Mouse (Mus musculus): ENCODE results near the gene Hmga1. TPM values are rescaled to one million over a fixed set of nuclear protein-coding genes. Genes with fewer than 3 reads are reported as not detected.
A peak's percentile ranks its signal among the peaks of the same experiment; 100 is the strongest.

The Hmga1 gene
- polyA plus RNA-seq (2016; fragmentation: Nextera tagmentation; extraction: Ambion mirVana), result 196 and 214 TPM in 2 replicates

- peaks cover 11% of the 10 kb centered on the region for H3K36me3 ChIP-seq
Measured at GRCm38 (mm10) chr17:27556315-27557011, at the start of gene Hmga1. TSS of gene Hmga1 (plus strand) at chr17:27556497.

GRCm38 (mm10) chr17:27506871-27507590, 49.3 kb upstream of the Hmga1 start:
- no peaks in the 10 kb centered on the region for H3K36me3 ChIP-seq
- H3K9me3 ChIP-seq, result no peaks in the 10 kb centered on the region
- no peak overlapping the region for H3K9ac ChIP-seq
- peaks cover 58% of the 10 kb centered on the region for H3K4me1 ChIP-seq
- peaks cover 34% of the 10 kb centered on the region for H3K27me3 ChIP-seq (replicated peaks)
- no peak overlapping the region for H3K4me2 ChIP-seq (replicated peaks)
- 85% methylated on average over 7 of the region's 7 CpGs for WGBS
- no peak overlapping the region for H3K4me3 ChIP-seq
- H3K27ac ChIP-seq, result no peak overlapping the region
- ATAC-seq (ENCODE audit: low FRiP score, low read depth), result no peak

More at GRCm38 (mm10) chr17:27556315-27557011, at the start of gene Hmga1:
- no peaks in the 10 kb centered on the region for H3K9me3 ChIP-seq
- under 1% methylated on average over 79 of the region's 79 CpGs for WGBS
- peaks cover 38% of the 10 kb centered on the region for H3K4me1 ChIP-seq
- peak; percentile 67 for ATAC-seq (ENCODE audit: low FRiP score, low read depth)
- peak within 1 kb of the TSS; percentile 95 for H3K9ac ChIP-seq
- H3K4me3 ChIP-seq, result peak within 1 kb of the TSS; percentile 91
- no peaks in the 10 kb centered on the region for H3K27me3 ChIP-seq (replicated peaks)
- peak within 1 kb of the TSS; percentile 95 for H3K27ac ChIP-seq
- H3K4me2 ChIP-seq (replicated peaks), result peak within 1 kb of the TSS; percentile 92

GRCm38 (mm10) chr17:27507591-27507945, 48.7 kb upstream of the Hmga1 start:
- H3K9ac ChIP-seq, result no peak overlapping the region
- no peak overlapping the region for H3K4me3 ChIP-seq
- WGBS, result 89% methylated on average over 7 of the region's 7 CpGs
- H3K36me3 ChIP-seq, result no peaks in the 10 kb centered on the region
- peaks cover 58% of the 10 kb centered on the region for H3K4me1 ChIP-seq
- H3K27me3 ChIP-seq (replicated peaks), result peaks cover 39% of the 10 kb centered on the region
- H3K27ac ChIP-seq, result no peak overlapping the region
- no peak for ATAC-seq (ENCODE audit: low FRiP score, low read depth)
- H3K4me2 ChIP-seq (replicated peaks), result no peak overlapping the region
- H3K9me3 ChIP-seq, result no peaks in the 10 kb centered on the region

GRCm38 (mm10) chr17:27508002-27508401, 48.3 kb upstream of the Hmga1 start:
- H3K27me3 ChIP-seq (replicated peaks), result peaks cover 41% of the 10 kb centered on the region
- no peak overlapping the region for H3K9ac ChIP-seq
- no peak overlapping the region for H3K27ac ChIP-seq
- H3K4me1 ChIP-seq, result peaks cover 58% of the 10 kb centered on the region
- H3K4me2 ChIP-seq (replicated peaks), result no peak overlapping the region
- 58% methylated on average over 12 of the region's 12 CpGs for WGBS
- no peak for ATAC-seq (ENCODE audit: low FRiP score, low read depth)
- H3K36me3 ChIP-seq, result no peaks in the 10 kb centered on the region
- no peak overlapping the region for H3K4me3 ChIP-seq
- H3K9me3 ChIP-seq, result no peaks in the 10 kb centered on the region

GRCm38 (mm10) chr17:27508513-27508912, 47.8 kb upstream of the Hmga1 start:
- H3K36me3 ChIP-seq, result no peaks in the 10 kb centered on the region
- ATAC-seq (ENCODE audit: low FRiP score, low read depth), result no peak
- H3K27ac ChIP-seq, result no peak overlapping the region
- no peak overlapping the region for H3K4me3 ChIP-seq
- peaks cover 45% of the 10 kb centered on the region for H3K27me3 ChIP-seq (replicated peaks)
- no peak overlapping the region for H3K9ac ChIP-seq
- peaks cover 58% of the 10 kb centered on the region for H3K4me1 ChIP-seq
- no peaks in the 10 kb centered on the region for H3K9me3 ChIP-seq
- 65% methylated on average over 5 of the region's 5 CpGs for WGBS
- no peak overlapping the region for H3K4me2 ChIP-seq (replicated peaks)

- WGBS, result 74% methylated on average over 5 of the region's 5 CpGs
- Histone ChIP-seq H3K27me3 (replicated peaks) (peaks cover 50% of the 10 kb centered on the region), H3K36me3 (no peaks in the 10 kb centered on the region), H3K9ac (no peak overlapping the region), H3K4me3 (no peak overlapping the region), H3K27ac (no peak overlapping the region), H3K9me3 (no peaks in the 10 kb centered on the region), H3K4me1 (peaks cover 58% of the 10 kb centered on the region), H3K4me2 (replicated peaks) (no peak overlapping the region)
- no peak for ATAC-seq (ENCODE audit: low FRiP score, low read depth)
Measured at GRCm38 (mm10) chr17:27509056-27509455, 47.2 kb upstream of the Hmga1 start.

- WGBS, result 51% methylated on average over 9 of the region's 9 CpGs
- no peaks in the 10 kb centered on the region for H3K9me3 ChIP-seq
- H3K4me3 ChIP-seq, result no peak overlapping the region
- no peak overlapping the region for H3K9ac ChIP-seq
- peaks cover 47% of the 10 kb centered on the region for H3K4me1 ChIP-seq
- no peaks in the 10 kb centered on the region for H3K36me3 ChIP-seq
- no peak overlapping the region for H3K27ac ChIP-seq
- 0 out of 2 replicates have a peak overlapping the region, but pooled peaks have one; percentile 97 for H3K4me2 ChIP-seq (replicated peaks)
- ATAC-seq (ENCODE audit: low FRiP score, low read depth), result no peak
- H3K27me3 ChIP-seq (replicated peaks), result peaks cover 63% of the 10 kb centered on the region
Measured at GRCm38 (mm10) chr17:27510258-27511124, 45.8 kb upstream of the Hmga1 start.

- Histone ChIP-seq H3K9me3 (no peaks in the 10 kb centered on the region), H3K9ac (peak overlapping the region; percentile 79; the same call in 1 of the 2 replicates), H3K4me3 (peak overlapping the region; percentile 69; the same call in 1 of the 2 replicates), H3K4me1 (peaks cover 40% of the 10 kb centered on the region), H3K27me3 (replicated peaks) (peaks cover 63% of the 10 kb centered on the region), H3K36me3 (no peaks in the 10 kb centered on the region), H3K4me2 (replicated peaks) (peak overlapping the region; percentile 97), H3K27ac (no peak overlapping the region)
- no peak for ATAC-seq (ENCODE audit: low FRiP score, low read depth)
- 85% methylated on average over 7 of the region's 7 CpGs for WGBS
Measured at GRCm38 (mm10) chr17:27511125-27511735, 45.1 kb upstream of the Hmga1 start.

GRCm38 (mm10) chr17:27511865-27512618, 44.3 kb upstream of the Hmga1 start:
- peak overlapping the region; percentile 97 for H3K4me2 ChIP-seq (replicated peaks)
- WGBS, result under 1% methylated on average over 64 of the region's 64 CpGs
- no peak overlapping the region for H3K27ac ChIP-seq
- peak overlapping the region; percentile 79 for H3K9ac ChIP-seq
- peaks cover 63% of the 10 kb centered on the region for H3K27me3 ChIP-seq (replicated peaks)
- peak overlapping the region; percentile 69 for H3K4me3 ChIP-seq
- peak; percentile 38; the same call in 1 of the 2 replicates for ATAC-seq (ENCODE audit: low FRiP score, low read depth)
- no peaks in the 10 kb centered on the region for H3K9me3 ChIP-seq
- H3K4me1 ChIP-seq, result peaks cover 33% of the 10 kb centered on the region
- H3K36me3 ChIP-seq, result no peaks in the 10 kb centered on the region

GRCm38 (mm10) chr17:27512619-27513161, 43.6 kb upstream of the Hmga1 start:
- no peaks in the 10 kb centered on the region for H3K36me3 ChIP-seq
- H3K27ac ChIP-seq, result 0 out of 2 replicates have a peak overlapping the region, but pooled peaks have one; percentile 20
- peak overlapping the region; percentile 69 for H3K4me3 ChIP-seq
- no peaks in the 10 kb centered on the region for H3K9me3 ChIP-seq
- H3K4me2 ChIP-seq (replicated peaks), result peak overlapping the region; percentile 97
- WGBS, result under 1% methylated on average over 71 of the region's 78 CpGs
- peak overlapping the region; percentile 79 for H3K9ac ChIP-seq
- H3K4me1 ChIP-seq, result peaks cover 28% of the 10 kb centered on the region
- ATAC-seq (ENCODE audit: low FRiP score, low read depth), result no peak
- H3K27me3 ChIP-seq (replicated peaks), result peaks cover 66% of the 10 kb centered on the region

All from neural tube, embryonic 12.5 days (tissue).